Mouse (Mus musculus) embryonic facial prominence, embryonic 14.5 days (tissue): ENCODE measurements around the gene Pdzph1. TPM values are rescaled to one million over a fixed set of nuclear protein-coding genes. Genes with fewer than 3 reads are reported as not detected.

Experiments used
- polyA plus RNA-seq: library from polyadenylated mRNA; unstranded; fragments of >200 nt; fragmentation: Nextera tagmentation; extraction: Ambion mirVana; gene quantifications from 2 replicates; pipeline ENCODE4 v1.2.1, GENCODE M21; 2014

Gene Pdzph1
- polyA plus RNA-seq, 1 experiment from 2014 or later = 0.42 TPM

Other genes with a start within 250 kb of the Pdzph1 start
- gene Nudt12, start 22.0 kb upstream of the Pdzph1 start, polyA plus RNA-seq = 3.9 and 4.0 TPM in 2 replicates